Mouse (Mus musculus) thymus, adult 2 months (tissue): ENCODE results near the gene Pot1b.

Experiments used
- CTCF ChIP-seq: fragments of 200-500 bp; IDR thresholded peaks from 2 replicates; pipeline ENCODE4 v1.5.1; 2012; ENCODE audit warnings: mild to moderate bottlenecking, control low read depth, low read length, moderate library complexity, borderline replicate concordance; ENCODE audit not compliant: control insufficient read depth, poor library complexity, insufficient read depth; ENCODE audit errors: extremely low read depth
- POLR2A ChIP-seq: fragments of 200-500 bp; IDR thresholded peaks from 2 replicates; pipeline ENCODE4 v1.6.1; 2012; ENCODE audit warnings: mild to moderate bottlenecking, low read length, control low read depth, moderate library complexity; ENCODE audit not compliant: control insufficient read depth, poor library complexity, insufficient read depth; ENCODE audit errors: extremely low read depth

- TF ChIP-seq CTCF (no peak), POLR2A (no peak)
Observed at GRCm38 (mm10) chr17:55751170-55751569, 38.7 kb upstream of the Pot1b start.
